Mouse (Mus musculus): ENCODE data around the gene Frmd6.
A peak's percentile ranks its signal among the peaks of the same experiment; 100 is the strongest.

Gene Frmd6

DNA sequence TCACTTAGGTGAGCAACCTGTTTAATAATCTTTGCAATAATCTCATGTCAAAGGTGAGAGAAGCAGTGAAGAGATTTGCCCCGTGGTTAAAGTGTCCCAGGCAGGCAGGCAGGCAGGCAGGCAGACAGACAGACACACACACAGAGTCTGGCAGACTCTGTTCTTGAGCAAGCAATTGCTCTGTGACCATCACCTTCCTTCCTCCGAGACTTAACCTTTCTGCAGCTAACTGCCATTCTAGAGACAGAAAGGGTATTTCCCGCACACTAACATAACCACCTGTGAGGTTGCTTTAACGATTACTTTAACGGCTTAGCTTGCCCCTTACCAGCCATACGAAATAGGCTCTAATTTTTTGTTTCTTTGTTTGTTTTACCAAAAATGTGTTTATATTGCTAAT lies 30.4 kb downstream of the Frmd6 start:
- no peak for DNase-seq

DNA sequence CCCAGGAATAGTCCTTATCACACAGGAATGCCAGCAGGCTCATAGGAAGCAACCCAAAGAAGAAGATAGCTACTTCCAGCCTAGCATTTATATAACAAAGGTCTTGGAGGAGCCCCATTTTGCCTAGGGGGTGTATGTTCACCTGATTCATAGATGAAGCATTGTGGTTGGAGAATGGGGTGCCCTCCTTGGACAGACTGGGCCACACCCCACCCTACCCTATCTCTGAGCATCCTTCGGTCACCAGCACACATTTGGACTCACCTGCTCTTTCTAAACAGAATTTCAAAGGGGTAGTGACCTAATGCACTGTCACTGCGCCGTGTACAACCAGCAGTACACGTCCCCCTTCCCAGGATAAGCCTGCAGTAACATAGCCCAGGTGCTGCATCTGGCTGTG lies 31.5 kb downstream of the Frmd6 start:
- DNase-seq, result no peak

DNA sequence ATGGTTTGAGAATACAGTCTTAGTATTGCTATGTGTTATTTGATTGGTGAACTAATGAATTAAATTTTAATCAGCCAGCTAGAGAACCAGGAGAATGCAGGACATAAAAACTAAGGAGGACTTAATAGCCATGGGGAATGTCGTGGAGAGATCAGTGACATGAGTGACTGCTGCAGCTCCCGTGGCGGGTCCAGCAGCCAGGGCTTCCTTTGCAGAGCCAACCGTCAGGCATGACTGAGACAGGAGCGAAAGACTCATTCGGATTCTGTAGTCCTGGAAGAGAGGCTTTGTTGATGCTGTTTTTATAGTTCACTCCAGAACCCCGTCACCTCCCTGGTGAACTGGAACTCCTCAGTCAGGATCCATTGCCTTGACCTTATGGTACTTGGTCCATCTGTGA lies 38.0 kb downstream of the Frmd6 start:
- no peak for DNase-seq

DNA sequence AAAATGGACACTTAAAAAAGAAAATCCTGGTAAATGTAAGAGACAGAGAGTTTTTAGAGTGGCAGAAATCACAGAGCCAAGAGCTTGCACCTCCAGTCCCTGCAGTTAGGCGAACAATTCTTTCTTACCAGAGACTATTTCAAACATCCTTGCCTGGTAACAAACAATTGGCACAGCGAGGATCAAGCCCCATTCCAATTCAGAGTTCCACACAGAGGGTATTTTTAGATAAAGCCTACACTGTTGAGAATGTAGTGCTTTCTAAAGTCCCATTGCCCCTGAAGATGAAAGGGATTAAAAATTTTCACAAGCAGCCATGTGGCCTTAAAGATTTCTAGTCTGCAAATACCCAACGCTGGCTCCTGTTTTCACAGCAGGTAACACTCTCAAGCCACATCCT lies 42.5 kb downstream of the Frmd6 start:
- no peak for DNase-seq

DNA sequence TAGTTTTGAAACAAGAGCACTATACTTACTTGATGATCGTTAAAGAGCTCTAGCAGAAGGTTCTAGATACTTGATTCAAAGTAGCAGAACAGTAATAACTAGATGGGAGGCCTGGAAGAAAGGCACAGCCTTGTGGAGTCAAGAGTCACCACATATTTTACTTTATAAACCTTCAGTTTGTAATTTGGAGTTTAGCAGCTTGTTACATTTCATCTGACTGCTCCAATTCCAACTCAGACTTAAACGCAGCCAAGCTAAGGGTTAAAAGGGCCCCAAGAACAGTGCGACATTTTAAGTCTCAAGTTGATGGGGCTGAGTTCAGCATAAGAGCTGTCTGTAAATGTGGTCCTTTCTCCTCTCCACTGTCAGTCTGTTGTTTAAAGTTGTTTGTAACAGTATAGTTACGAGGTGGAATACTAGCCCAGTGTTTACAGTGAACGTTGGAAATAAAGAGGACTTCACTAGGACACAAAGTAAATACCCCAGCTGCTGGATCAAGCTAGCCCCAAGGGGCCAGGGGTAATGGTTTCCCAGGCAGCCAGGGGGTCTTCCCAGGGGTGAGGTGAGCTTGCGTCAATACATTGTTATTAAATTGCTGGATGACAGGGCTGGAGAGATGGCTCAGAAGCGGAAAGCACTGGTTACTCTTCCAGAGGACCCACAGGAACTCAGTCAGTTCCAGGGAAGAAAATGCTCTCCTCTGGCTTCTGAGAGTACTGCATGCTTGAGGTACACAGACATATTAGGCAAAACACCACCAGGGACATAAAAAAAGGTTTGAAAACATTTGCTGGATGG lies 43.1 kb downstream of the Frmd6 start:
- DNase-seq, result no peak

GRCm38 (mm10) chr12:70868988-70869291 lies 43.6 kb downstream of the Frmd6 start:
- DNase-seq, result no peak

DNA sequence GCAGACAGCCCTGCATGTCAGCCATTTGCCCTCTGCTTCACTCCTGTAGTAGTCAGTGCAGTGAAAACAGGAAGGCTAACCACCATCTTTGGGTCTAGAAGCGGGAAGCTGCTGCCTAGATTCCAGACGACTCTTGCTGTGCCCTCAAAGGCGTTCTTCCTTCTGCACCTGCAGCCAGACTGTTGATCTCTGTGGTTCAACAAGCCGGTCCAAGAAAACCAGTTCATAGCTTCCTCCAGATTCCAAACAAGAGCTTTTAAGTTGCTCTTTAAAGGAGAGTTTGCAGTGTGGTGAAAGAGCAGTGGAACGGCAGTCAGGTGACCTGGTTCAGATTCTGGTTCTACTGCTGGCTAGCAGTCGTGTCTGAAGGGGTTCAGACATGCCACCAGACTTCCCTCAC lies 48.2 kb downstream of the Frmd6 start:
- no peak for DNase-seq

DNA sequence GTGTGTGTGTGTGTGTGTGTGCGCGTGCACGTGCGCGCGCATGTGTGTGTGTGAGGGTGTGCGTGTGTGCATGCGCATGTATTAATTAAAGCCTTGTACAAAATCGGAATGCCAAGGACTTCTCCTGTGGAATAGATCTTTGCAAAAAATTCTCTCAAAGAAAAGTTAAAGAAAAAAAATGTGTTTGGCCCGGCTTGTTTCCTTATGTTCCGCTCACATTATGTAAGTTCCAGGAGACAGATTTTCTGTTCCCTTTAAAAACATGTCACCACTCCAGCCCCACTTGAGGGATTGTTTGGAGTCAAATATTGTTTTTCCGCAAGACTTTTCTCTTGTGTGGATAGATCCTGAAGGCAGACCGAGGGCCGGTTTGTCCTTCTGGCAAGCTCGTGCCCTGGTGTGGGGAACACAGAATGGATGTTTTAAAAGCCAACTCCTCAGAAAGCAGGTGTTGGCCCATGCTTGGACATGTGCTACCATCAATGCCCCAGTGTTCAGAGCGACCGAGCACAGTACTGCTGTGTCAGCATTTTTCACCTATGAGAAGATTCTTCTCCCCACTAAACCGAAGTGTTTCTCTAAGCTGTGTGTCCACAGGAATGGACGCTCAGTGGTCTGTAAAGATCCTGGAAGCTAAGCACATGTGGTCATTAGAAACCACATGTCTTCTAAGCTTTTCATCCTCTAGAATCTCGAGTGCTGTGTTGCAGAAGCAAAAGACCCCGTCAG lies 51.1 kb downstream of the Frmd6 start:
- DNase-seq, result no peak

DNA sequence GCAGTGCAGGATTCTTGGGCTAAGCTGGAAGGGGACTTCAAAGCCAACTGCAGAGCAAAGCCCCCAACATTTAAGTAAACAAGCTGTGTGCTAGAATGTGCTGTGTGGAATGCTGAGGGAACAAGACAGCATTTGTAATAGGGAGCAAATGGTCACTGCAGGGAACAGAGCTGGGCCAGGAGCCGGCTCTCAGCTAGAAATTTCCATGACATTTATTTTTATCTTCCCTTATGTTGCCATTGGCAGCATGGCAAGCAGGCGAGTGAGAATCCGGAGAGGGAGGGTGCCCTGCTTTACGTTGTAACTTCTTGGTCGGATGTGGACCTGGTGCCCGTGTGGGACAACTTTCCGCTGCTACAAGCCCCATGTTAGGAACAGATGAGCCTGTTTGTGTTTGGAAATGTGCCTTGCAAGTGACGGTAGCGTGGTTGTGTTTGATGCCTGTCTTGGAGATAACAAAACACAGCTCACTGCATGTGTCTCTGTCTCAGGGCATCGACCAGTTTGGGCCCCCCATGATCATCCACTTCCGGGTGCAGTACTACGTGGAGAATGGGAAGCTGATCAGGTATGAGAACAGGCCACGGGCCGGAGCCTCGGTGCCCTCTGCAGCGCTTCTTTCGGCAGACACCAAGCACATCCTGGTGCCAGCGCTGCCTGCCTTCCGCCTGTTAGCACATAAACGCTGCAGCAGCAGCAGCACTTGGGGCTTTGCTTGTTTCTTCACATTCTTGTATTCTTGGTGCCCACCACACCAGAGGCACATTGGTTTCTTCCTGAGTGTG lies 52.8 kb downstream of the Frmd6 start:
- DNase-seq, result peak; percentile 57

GRCm38 (mm10) chr12:70880396-70880975 lies 55.2 kb downstream of the Frmd6 start:
- no peak for DNase-seq

GRCm38 (mm10) chr12:70881340-70881739 lies 56.0 kb downstream of the Frmd6 start:
- peak; percentile 70 for DNase-seq

GRCm38 (mm10) chr12:70881854-70882253 lies 56.5 kb downstream of the Frmd6 start:
- peak; percentile 43 for DNase-seq

DNA sequence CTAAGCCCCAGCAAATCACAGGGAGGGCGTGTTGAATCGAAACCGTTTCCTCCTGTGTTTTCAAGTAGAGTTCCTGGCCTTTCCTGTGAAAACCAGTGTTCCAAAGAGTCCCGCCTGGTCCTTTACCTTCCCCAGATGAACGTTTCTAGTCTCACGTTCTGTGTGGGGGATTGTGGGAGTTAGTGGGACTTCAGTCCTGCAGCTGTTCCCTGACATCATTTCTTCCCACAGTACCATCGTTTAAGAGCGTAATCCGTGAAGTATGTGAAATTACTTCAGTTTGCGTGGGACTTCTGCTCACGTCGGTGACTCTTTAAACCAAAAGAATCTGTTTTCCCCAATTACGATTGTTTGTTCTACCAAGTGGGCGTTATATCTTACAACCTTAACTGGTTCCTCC lies 57.8 kb downstream of the Frmd6 start:
- DNase-seq, result no peak

DNA sequence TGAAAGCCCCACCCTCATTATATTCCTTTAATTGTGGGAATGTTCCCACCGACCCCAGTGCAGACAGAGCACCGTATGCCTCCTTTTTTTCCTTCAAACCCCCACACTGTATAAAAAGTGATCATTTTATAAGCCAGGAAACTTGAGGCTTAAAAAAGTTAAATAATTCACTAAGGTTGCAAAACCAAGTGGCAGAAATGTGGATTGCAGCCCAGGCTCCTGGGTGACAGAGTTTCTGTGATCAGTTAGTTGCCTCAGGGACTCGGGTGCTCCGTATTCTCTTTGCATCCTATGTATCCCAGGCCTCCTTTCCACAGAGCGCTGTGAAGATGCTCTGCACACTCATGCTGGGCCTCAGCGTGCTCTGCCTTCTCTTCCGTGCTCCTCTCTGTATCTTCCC lies 58.8 kb downstream of the Frmd6 start:
- no peak for DNase-seq

- DNase-seq, result no peak
These were observed 59.7 kb downstream of the Frmd6 start for GRCm38 (mm10) chr12:70884973-70885372.

DNA sequence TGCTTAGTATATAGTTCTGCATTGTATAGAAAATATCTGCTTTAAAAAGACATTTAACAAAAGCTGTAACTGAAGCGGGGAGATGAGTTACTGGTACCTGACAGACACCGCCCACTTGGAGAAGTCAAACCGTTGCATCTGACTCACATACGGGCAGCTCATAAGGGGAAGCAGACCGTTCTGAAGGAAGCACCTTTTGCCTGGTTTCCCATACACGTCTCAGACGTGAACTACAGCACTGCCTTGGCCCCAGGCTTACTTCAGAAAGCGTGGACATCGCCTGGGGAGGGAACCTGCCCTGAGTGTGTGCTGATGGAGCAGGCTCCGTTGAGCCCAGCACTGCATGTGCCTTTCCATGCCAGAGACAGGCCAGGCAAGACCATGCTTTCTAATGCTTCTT lies 60.3 kb downstream of the Frmd6 start:
- DNase-seq, result no peak

DNA sequence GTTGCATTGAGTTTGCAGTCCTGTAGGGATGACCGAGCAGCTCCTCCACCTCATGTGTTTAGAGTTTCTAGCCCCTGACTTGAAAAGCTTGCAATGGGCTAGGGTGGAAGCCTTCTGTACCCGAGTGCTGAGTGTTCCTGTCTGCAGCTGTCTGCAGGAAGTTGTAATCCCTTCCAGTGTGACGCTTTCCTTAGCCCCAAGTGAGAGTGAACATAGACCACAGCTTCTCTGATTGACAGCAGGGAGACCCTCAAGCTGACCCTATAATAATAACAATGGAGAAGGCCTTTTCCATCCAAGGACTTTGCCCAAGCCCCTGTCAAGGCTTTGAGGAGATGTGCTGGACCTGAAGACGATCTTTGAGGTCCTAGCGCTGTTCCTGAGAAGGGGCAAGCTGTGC lies 65.1 kb downstream of the Frmd6 start:
- DNase-seq, result no peak

DNA sequence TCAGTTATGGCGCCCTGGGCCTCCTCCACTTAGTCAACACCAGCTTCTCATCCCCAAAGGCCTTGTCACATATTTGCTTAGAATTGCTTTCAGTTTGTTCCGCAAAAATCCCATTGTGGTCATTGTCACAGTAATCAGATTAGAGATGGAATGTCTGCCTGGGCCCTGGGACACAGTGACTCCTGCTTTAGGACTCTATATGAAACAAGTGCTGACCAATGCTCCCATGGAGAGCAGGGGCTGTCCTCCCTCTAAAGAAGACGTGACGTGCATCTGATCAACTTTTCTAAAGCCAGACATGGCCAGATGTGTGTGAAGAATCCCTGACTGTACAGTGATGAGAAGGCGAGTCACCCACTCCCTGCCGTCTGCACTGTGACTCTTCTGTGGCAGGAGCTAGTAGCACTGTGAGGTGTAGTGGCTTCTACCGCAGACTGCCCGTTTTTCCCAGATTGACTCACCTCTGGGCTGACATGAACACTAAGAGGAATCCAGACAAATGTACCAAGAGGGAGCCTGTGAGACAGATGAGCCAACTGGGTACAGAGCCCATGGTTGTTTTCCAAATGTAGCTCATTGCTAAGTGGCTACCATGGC lies 65.7 kb downstream of the Frmd6 start:
- no peak for DNase-seq

DNA sequence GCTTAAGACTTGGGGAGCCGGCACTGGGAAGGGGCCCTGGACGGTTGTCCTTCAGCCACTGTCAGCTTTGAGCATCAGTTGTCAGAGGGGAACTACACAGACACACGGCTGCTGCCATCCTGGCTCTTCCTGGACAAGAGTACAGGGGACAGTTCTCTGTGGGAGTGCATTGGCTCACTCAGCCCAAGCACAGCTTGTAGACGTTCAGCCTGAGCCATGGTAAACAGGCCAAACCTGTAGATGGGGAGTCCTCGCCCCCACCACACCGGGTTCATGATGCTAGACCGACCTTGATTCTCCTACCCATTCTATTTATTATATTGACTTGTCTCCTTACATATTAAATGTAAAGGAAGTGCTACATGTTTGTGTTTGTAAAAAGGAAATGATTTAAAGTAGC lies 70.0 kb downstream of the Frmd6 start:
- no peak for DNase-seq

DNA sequence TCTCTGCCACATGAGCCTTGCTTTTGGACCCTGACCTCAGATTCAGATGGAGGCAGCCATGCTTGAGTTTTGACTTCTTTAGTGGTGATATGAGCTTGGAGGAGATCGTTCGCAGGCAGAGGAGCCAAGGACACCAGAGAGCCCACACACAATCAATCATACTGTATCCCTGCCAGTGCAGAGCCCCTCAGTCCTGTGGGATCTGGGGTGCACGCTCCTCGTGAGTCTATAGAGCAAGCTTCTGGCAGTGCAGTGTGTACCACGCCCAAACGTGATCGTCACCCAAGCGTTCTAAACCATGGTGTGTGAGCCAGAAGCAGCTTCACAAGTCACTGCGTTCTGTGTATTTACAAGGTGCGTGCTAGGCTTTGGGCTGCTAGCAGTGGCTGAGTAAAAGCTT lies 70.8 kb downstream of the Frmd6 start:
- no peak for DNase-seq

DNA sequence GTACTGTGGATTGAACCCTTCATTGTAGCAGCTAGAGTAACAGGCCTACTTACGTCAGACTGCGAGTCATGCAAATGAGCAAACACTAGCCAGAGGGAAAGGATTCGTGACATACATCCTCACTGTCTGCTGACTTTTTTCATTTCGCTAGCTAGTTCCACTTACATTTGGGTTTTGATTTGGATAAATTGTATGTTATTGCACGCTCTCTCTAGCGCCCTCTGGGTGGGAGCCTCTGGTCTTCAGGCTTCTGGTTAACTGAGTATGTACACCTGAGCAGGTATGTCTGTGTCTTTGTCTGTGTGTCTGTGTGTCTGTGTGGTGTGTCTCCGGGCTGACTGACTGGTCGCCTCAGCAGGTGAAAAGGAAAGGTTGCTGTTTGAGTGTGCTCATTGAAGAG lies 72.1 kb downstream of the Frmd6 start:
- no peak for DNase-seq

DNA sequence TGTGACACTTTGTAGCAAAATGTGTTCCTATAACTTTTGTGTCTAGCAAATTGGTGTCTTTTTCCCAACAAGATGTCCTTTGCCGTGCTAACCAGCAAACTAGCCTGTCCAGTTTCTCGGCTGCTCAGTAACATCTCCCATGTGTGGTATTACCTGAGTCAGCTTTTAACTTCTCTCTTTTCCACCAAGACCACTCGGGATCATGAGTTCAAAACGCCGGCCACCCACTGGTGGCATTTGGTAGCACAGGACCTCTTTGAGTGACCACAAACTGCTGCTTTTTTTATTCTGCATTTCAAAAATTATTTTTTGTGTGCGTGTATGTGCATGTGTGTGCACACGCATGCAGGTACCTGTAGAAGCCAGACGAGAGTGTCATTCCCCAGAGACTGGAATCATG lies 73.1 kb downstream of the Frmd6 start:
- peak; percentile 36 for DNase-seq

- no peak for DNase-seq
These were observed 79.2 kb downstream of the Frmd6 start for GRCm38 (mm10) chr12:70904471-70904870.
